Mouse (Mus musculus): ENCODE measurements around the gene Rpl3. TPM values are rescaled to one million over a fixed set of nuclear protein-coding genes. Genes with fewer than 3 reads are reported as not detected.

The Rpl3 gene
- polyA plus RNA-seq, 1 experiment from 2014 or later: 1,053 TPM

- no peaks in the 10 kb centered on the region for H3K9me3 ChIP-seq
- H3K27me3 ChIP-seq: no peaks in the 10 kb centered on the region
- H3K27ac ChIP-seq: no peak overlapping the region
- peaks cover 34% of the 10 kb centered on the region for H3K36me3 ChIP-seq
- no peak for ATAC-seq (ENCODE audit: borderline replicate concordance, extremely low read depth, low FRiP score, low TSS enrichment)
- peaks cover 20% of the 10 kb centered on the region for H3K4me1 ChIP-seq
- no peak overlapping the region for H3K4me3 ChIP-seq
- no peak overlapping the region for H3K9ac ChIP-seq
- no peak overlapping the region for H3K4me2 ChIP-seq
- 43% methylated on average over 6 of the region's 6 CpGs for WGBS
Measured at GRCm38 (mm10) chr15:80074663-80075373, 16.9 kb downstream of the Rpl3 start.

- Histone ChIP-seq H3K9ac (no peak overlapping the region), H3K27ac (no peak overlapping the region), H3K4me2 (no peak overlapping the region), H3K4me3 (no peak overlapping the region), H3K4me1 (peaks cover 11% of the 10 kb centered on the region), H3K36me3 (peaks cover 18% of the 10 kb centered on the region), H3K9me3 (no peaks in the 10 kb centered on the region), H3K27me3 (no peaks in the 10 kb centered on the region)
- ATAC-seq (ENCODE audit: borderline replicate concordance, extremely low read depth, low FRiP score, low TSS enrichment): no peak
- WGBS: 100% methylated on average over 1 of the region's 1 CpGs
Measured at GRCm38 (mm10) chr15:80073256-80073621, 18.4 kb downstream of the Rpl3 start.

DNA sequence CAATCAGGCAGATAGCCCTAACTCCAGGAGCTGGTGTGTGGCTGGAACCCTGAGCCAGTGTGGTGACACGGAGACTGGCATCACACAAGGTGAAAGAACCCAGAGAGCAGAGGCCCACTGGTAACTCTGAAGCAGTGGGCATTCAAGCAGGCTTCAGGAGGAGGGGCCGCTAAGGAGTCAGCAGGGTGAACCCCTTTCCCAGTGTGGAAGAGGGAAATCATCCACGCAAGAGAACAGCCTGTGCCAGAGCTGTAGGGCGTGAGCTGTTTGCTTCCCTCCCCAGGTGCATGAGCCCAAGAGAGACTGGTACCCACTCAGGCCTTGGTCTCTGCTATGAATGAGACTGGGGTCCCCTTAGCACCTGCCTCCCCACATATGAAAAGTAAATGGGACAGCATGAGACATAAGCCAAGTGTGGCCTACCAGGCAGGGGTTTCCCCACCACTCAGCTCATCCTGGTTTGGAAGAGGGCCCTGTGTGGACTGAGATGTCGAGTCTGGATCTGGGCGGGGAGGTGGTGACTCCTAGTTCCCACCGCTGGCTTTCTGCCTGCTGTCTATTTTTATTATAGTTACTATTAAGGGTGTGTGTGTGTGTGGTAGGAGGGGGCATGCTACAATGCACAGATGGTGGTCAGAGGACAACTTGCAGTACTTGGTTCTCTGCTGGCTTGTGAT is 19.0 kb downstream of the Rpl3 start:
- no peak for ATAC-seq (ENCODE audit: borderline replicate concordance, extremely low read depth, low FRiP score, low TSS enrichment)
- H3K9me3 ChIP-seq: no peaks in the 10 kb centered on the region

GRCm38 (mm10) chr15:80071951-80072437 is 19.7 kb downstream of the Rpl3 start:
- Histone ChIP-seq H3K9ac (no peak overlapping the region), H3K36me3 (peaks cover 6% of the 10 kb centered on the region), H3K4me3 (no peak overlapping the region), H3K9me3 (no peaks in the 10 kb centered on the region), H3K4me1 (peaks cover 11% of the 10 kb centered on the region), H3K27me3 (no peaks in the 10 kb centered on the region), H3K4me2 (no peak overlapping the region), H3K27ac (no peak overlapping the region)
- 38% methylated on average over 9 of the region's 9 CpGs for WGBS
- no peak for ATAC-seq (ENCODE audit: borderline replicate concordance, extremely low read depth, low FRiP score, low TSS enrichment)

More for the DNA sequence above, 19.0 kb downstream of the Rpl3 start:
- peaks cover 11% of the 10 kb centered on the region for H3K4me1 ChIP-seq
- H3K4me2 ChIP-seq: no peak overlapping the region
- peaks cover 13% of the 10 kb centered on the region for H3K36me3 ChIP-seq
- 72% methylated on average over 7 of the region's 7 CpGs for WGBS
- H3K27me3 ChIP-seq: no peaks in the 10 kb centered on the region
- H3K9ac ChIP-seq: no peak overlapping the region
- H3K27ac ChIP-seq: 0 out of 2 replicates have a peak overlapping the region, but pooled peaks have one; percentile 4
- no peak overlapping the region for H3K4me3 ChIP-seq

DNA sequence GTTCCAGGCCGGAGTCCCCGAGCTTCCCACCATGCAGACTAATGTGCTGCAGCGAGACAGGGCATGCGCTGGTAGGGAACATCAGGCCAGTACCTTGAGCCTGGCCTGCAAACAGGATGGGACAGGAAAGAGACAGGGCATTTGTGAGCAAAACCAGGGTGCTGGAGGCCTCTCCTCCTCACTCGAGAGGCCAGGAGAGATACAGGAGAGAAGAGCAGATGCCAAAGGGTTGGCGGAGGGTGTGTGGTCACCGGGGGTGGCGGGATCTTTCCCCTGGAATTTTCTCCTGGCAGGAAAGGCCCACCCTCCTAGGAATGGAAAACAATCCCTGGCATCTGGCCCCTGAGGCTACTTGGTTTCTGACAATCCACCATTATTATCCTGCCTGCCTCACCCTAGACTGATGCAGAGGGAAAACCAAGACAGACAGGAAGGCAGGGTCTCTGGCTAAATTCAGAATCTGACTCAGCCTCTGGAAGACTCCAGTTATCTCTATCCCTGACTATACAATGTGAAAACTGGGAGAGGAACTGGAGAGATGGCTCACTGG is 21.5 kb downstream of the Rpl3 start:
- no peak overlapping the region for H3K9ac ChIP-seq
- WGBS: 62% methylated on average over 8 of the region's 8 CpGs
- peak overlapping the region; percentile 37; the same call in 1 of the 2 replicates for H3K27ac ChIP-seq
- H3K4me1 ChIP-seq: peaks cover 11% of the 10 kb centered on the region
- no peaks in the 10 kb centered on the region for H3K36me3 ChIP-seq
- no peak overlapping the region for H3K4me2 ChIP-seq
- ATAC-seq (ENCODE audit: borderline replicate concordance, extremely low read depth, low FRiP score, low TSS enrichment): no peak
- no peak overlapping the region for H3K4me3 ChIP-seq
- H3K9me3 ChIP-seq: no peaks in the 10 kb centered on the region
- no peaks in the 10 kb centered on the region for H3K27me3 ChIP-seq

DNA sequence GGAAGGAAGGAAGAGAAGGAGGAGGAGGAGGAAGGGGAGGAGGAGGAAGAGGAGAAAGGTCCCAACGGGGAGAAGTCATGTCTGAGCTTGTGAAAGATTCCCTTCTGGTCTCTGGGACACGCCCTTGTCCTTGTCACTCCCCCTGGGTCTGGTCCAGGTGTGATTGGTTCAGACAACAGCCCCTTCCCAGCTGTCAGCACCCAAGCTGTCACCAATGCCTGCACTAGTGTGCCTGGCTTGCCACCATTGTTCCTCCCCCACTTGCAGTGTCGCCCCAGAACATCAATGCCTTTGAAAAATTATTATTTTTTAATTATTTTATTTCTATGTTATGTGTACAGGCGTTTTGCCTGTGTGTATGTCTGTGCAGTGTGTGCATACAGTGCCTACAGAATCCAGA is 22.5 kb downstream of the Rpl3 start:
- Histone ChIP-seq H3K4me1 (peaks cover 11% of the 10 kb centered on the region), H3K4me3 (no peak overlapping the region), H3K36me3 (no peaks in the 10 kb centered on the region), H3K9ac (no peak overlapping the region), H3K27me3 (no peaks in the 10 kb centered on the region), H3K27ac (no peak overlapping the region), H3K4me2 (no peak overlapping the region), H3K9me3 (no peaks in the 10 kb centered on the region)
- 42% methylated on average over 4 of the region's 4 CpGs for WGBS
- no peak for ATAC-seq (ENCODE audit: borderline replicate concordance, extremely low read depth, low FRiP score, low TSS enrichment)

DNA sequence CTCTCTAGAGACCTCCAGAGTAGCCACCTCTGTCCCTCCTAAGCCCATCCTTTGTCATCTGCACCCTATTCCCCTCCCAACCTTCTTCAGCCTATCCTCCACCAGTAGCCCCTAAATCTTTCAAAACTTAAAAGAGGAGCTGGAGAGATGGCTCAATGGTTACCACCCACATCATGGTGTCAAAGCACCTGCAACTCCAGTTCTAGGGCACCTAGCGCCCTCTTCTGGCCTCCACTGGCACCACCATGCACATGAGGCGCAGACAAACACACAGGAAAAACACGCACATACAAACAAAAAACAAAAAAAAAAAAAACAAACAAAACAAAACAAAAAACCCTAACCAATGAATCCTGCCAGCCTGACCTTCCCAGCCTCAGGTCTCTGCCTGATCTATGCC is 25.1 kb downstream of the Rpl3 start:
- Histone ChIP-seq H3K36me3 (no peaks in the 10 kb centered on the region), H3K4me1 (peaks cover 17% of the 10 kb centered on the region), H3K4me2 (no peak overlapping the region), H3K27me3 (no peaks in the 10 kb centered on the region), H3K9me3 (no peaks in the 10 kb centered on the region), H3K9ac (no peak overlapping the region), H3K27ac (no peak overlapping the region), H3K4me3 (no peak overlapping the region)
- WGBS: 54% methylated on average over 3 of the region's 3 CpGs
- no peak for ATAC-seq (ENCODE audit: borderline replicate concordance, extremely low read depth, low FRiP score, low TSS enrichment)

DNA sequence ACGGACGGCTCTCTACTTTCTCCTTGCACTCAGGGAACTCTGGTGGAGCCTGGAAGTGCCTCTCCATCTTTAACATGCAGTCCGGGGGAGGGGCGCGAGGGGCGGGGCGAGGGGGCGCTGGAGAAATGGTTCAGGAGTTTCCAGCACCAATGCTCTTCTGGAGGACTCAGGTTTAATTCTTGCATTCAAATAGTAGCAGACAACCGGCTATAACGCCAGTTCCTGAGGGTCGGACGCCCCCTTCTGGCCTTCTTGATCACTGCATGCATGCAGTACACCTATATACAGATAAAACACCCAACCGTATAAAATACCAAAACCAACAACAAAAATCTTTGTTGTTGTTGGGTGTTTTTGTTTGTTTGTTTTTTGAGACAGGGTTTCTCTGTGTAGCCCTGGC is 26.3 kb downstream of the Rpl3 start:
- Histone ChIP-seq H3K9ac (no peak overlapping the region), H3K4me2 (no peak overlapping the region), H3K27me3 (no peaks in the 10 kb centered on the region), H3K4me3 (no peak overlapping the region), H3K27ac (no peak overlapping the region), H3K9me3 (no peaks in the 10 kb centered on the region), H3K36me3 (no peaks in the 10 kb centered on the region), H3K4me1 (peaks cover 17% of the 10 kb centered on the region)
- ATAC-seq (ENCODE audit: borderline replicate concordance, extremely low read depth, low FRiP score, low TSS enrichment): no peak
- WGBS: 11% methylated on average over 13 of the region's 13 CpGs

- no peak overlapping the region for H3K27ac ChIP-seq
- H3K27me3 ChIP-seq: no peaks in the 10 kb centered on the region
- peaks cover 13% of the 10 kb centered on the region for H3K4me1 ChIP-seq
- H3K4me3 ChIP-seq: no peak overlapping the region
- WGBS: 72% methylated on average over 5 of the region's 5 CpGs
- no peak overlapping the region for H3K9ac ChIP-seq
- ATAC-seq (ENCODE audit: borderline replicate concordance, extremely low read depth, low FRiP score, low TSS enrichment): no peak
- H3K36me3 ChIP-seq: no peaks in the 10 kb centered on the region
- no peaks in the 10 kb centered on the region for H3K9me3 ChIP-seq
- H3K4me2 ChIP-seq: no peak overlapping the region
Measured at GRCm38 (mm10) chr15:80064965-80065364, 26.7 kb downstream of the Rpl3 start.

DNA sequence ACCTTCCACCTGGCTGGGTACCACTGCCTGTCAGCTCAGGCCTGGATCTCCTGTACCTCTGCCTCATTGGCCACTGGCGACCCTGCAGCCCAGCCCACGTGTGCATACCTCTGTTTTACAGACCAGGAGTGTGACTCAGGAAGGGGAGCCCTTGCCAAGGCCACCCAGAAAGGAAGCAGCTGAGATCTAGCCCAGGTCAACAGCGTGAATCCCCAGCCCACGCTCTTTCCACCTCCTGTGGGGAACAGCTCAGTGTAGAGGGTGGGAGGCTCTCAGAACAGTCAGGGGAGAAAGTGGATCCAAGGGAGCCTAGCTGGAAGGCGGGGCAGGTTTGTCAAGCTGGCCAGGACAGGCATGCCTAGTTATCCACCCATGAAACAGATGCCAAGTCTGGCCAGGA is 28.8 kb downstream of the Rpl3 start:
- WGBS: 39% methylated on average over 5 of the region's 5 CpGs
- Histone ChIP-seq H3K4me2 (no peak overlapping the region), H3K9ac (no peak overlapping the region), H3K27ac (no peak overlapping the region), H3K36me3 (no peaks in the 10 kb centered on the region), H3K27me3 (no peaks in the 10 kb centered on the region), H3K4me3 (no peak overlapping the region), H3K4me1 (peaks cover 13% of the 10 kb centered on the region), H3K9me3 (no peaks in the 10 kb centered on the region)
- no peak for ATAC-seq (ENCODE audit: borderline replicate concordance, extremely low read depth, low FRiP score, low TSS enrichment)

GRCm38 (mm10) chr15:80062339-80062738 is 29.3 kb downstream of the Rpl3 start:
- Histone ChIP-seq H3K4me3 (no peak overlapping the region), H3K36me3 (no peaks in the 10 kb centered on the region), H3K27me3 (no peaks in the 10 kb centered on the region), H3K4me1 (peaks cover 13% of the 10 kb centered on the region), H3K27ac (no peak overlapping the region), H3K9me3 (no peaks in the 10 kb centered on the region), H3K9ac (no peak overlapping the region), H3K4me2 (no peak overlapping the region)
- 49% methylated on average over 8 of the region's 9 CpGs for WGBS
- ATAC-seq (ENCODE audit: borderline replicate concordance, extremely low read depth, low FRiP score, low TSS enrichment): no peak

GRCm38 (mm10) chr15:80061071-80061550 is 30.6 kb downstream of the Rpl3 start:
- Histone ChIP-seq H3K4me1 (peaks cover 13% of the 10 kb centered on the region), H3K9ac (no peak overlapping the region), H3K27ac (no peak overlapping the region), H3K4me2 (no peak overlapping the region), H3K4me3 (no peak overlapping the region), H3K36me3 (no peaks in the 10 kb centered on the region), H3K9me3 (no peaks in the 10 kb centered on the region), H3K27me3 (no peaks in the 10 kb centered on the region)
- no peak for ATAC-seq (ENCODE audit: borderline replicate concordance, extremely low read depth, low FRiP score, low TSS enrichment)
- 68% methylated on average over 4 of the region's 4 CpGs for WGBS

All from lung, embryonic 15.5 days (tissue).